Mouse (Mus musculus) cerebellum, postnatal 4 days (tissue): ENCODE data around the gene Myo15b.
A peak's percentile ranks its signal among the peaks of the same experiment; 100 is the strongest.
"Not testable (repeated sequence)": the region's sequence is repeated elsewhere in the genome, so short reads cannot be mapped to it uniquely, and the experiment has no call there.

Source experiments
- DNase-seq, 2 experiments: peaks; one replicate each; pipeline ENCODE4 v3.0.0; 2022; ENCODE audit warnings: low spot score in 2 of 2, mixed read lengths in 1 of 2

Gene Myo15b

GRCm38 (mm10) chr11:115831518-115831917, 26.7 kb upstream of the Myo15b start:
- DNase-seq, result no peak

GRCm38 (mm10) chr11:115832064-115832463, 26.1 kb upstream of the Myo15b start:
- no peak for DNase-seq

- no peak for DNase-seq
Measured at GRCm38 (mm10) chr11:115832523-115832922, 25.7 kb upstream of the Myo15b start.

- no peak for DNase-seq
Measured at GRCm38 (mm10) chr11:115833021-115833513, 25.1 kb upstream of the Myo15b start.

- no peak for DNase-seq
Measured at GRCm38 (mm10) chr11:115834033-115834432, 24.2 kb upstream of the Myo15b start.

- DNase-seq, result no peak
Measured at GRCm38 (mm10) chr11:115836656-115837395, 21.4 kb upstream of the Myo15b start.

- no peak for DNase-seq
Measured at GRCm38 (mm10) chr11:115837606-115838345, 20.4 kb upstream of the Myo15b start.

GRCm38 (mm10) chr11:115838895-115839311, 19.3 kb upstream of the Myo15b start:
- DNase-seq, result no peak

- no peak for DNase-seq
Measured at GRCm38 (mm10) chr11:115839732-115840131, 18.5 kb upstream of the Myo15b start.

- DNase-seq, result no peak
Measured at GRCm38 (mm10) chr11:115841044-115841443, 17.2 kb upstream of the Myo15b start.

- DNase-seq, result no peak
Measured at GRCm38 (mm10) chr11:115841961-115842550, 16.1 kb upstream of the Myo15b start.

- no peak for DNase-seq
Measured at GRCm38 (mm10) chr11:115843141-115843890, 14.9 kb upstream of the Myo15b start.

GRCm38 (mm10) chr11:115843891-115844239, 14.3 kb upstream of the Myo15b start:
- no peak for DNase-seq

- no peak for DNase-seq
Measured at GRCm38 (mm10) chr11:115844240-115844639, 14.0 kb upstream of the Myo15b start.

GRCm38 (mm10) chr11:115845819-115846218, 12.4 kb upstream of the Myo15b start:
- DNase-seq, result no peak

GRCm38 (mm10) chr11:115854674-115855073, 3.5 kb upstream of the Myo15b start:
- DNase-seq, result no peak

GRCm38 (mm10) chr11:115857146-115857545, 1.1 kb upstream of the Myo15b start:
- DNase-seq, result not testable (repeated sequence)

- no peak for DNase-seq
Measured at GRCm38 (mm10) chr11:115857936-115858335, 270 bp upstream of the Myo15b start.

GRCm38 (mm10) chr11:115859143-115859945, 1.1 kb downstream of the Myo15b start:
- DNase-seq, result peak; percentile 57 to 89

- no peak for DNase-seq
Measured at GRCm38 (mm10) chr11:115863895-115864294, 5.7 kb downstream of the Myo15b start.

GRCm38 (mm10) chr11:115869393-115869792, 11.2 kb downstream of the Myo15b start:
- DNase-seq, result no peak
